Mouse (Mus musculus) cerebellum, adult 2 months (tissue): ENCODE results near the gene Spag9.

Experiments
- CTCF ChIP-seq: fragments of 200-500 bp; IDR thresholded peaks from 2 replicates; pipeline ENCODE4 v1.5.1; 2011; ENCODE audit warnings: low read depth, mild to moderate bottlenecking, control low read depth, low read length, moderate library complexity, borderline replicate concordance; ENCODE audit not compliant: insufficient read depth
- POLR2A ChIP-seq: fragments of 200-500 bp; IDR thresholded peaks from 2 replicates; pipeline ENCODE4 v1.6.1; 2011; ENCODE audit warnings: low read length, control low read depth, borderline replicate concordance; ENCODE audit not compliant: insufficient read depth

DNA sequence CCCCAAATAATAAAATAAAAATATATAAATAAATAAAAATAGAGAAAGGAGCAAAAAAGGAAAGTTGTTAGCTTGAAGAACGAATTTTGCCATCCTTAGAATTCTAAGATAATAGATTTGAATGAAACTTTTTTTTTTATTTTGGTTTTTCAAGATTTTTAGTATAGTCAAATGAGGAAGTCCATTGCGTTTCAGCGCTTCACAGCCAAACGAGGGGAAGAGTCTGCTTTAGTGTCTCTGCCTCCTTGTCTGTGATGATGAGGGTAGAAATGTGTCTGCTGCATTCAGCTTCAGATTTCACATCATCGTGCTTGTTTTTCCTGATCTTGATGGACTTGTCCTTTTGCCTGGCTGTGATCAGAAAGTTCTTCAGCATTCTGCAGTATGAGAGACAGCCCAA lies 10.6 kb upstream of the Spag9 start:
- TF ChIP-seq CTCF: no peak
- no peak for TF ChIP-seq POLR2A
